Mouse (Mus musculus) neural tube, embryonic 12.5 days (tissue): Measurements from ENCODE around the gene Slc25a19. TPM values are rescaled to one million over a fixed set of nuclear protein-coding genes. Genes with fewer than 3 reads are reported as not detected.

Experiments used
- polyA plus RNA-seq: library from polyadenylated mRNA; unstranded; fragments of >200 nt; fragmentation: Nextera tagmentation; extraction: Ambion mirVana; gene quantifications from 2 replicates; pipeline ENCODE4 v1.2.1, GENCODE M21; 2016

The Slc25a19 gene
- polyA plus RNA-seq, 1 experiment from 2014 or later: 28.2 TPM

Other genes starting within 250 kb of the Slc25a19 start
- gene Cdr2l, start 246.4 kb downstream of the Slc25a19 start, polyA plus RNA-seq: 30.0 and 30.1 TPM in 2 replicates
- gene Mrpl58, start 224.5 kb downstream of the Slc25a19 start, polyA plus RNA-seq: 193 and 199 TPM in 2 replicates
- gene Atp5h, start 208.3 kb downstream of the Slc25a19 start, polyA plus RNA-seq: 890 and 895 TPM in 2 replicates
- 29.7 and 29.9 TPM in 2 replicates for gene Kctd2, start 208.2 kb downstream of the Slc25a19 start, polyA plus RNA-seq
- not detected in 2 replicates for gene Trim80, start 187.8 kb downstream of the Slc25a19 start, polyA plus RNA-seq
- 0.09 and 0.14 TPM in 2 replicates for gene Slc16a5, start 165.8 kb downstream of the Slc25a19 start, polyA plus RNA-seq
- gene Armc7, start 152.6 kb downstream of the Slc25a19 start, polyA plus RNA-seq: 12.9 and 13.1 TPM in 2 replicates
- 84.8 and 87.1 TPM in 2 replicates for gene Nt5c, start 136.4 kb downstream of the Slc25a19 start, polyA plus RNA-seq
- gene Jpt1, start 113.9 kb downstream of the Slc25a19 start, polyA plus RNA-seq: 999 and 1,042 TPM in 2 replicates
- 1,184 and 1,219 TPM in 2 replicates for gene Sumo2, start 92.0 kb downstream of the Slc25a19 start, polyA plus RNA-seq
- 141 and 143 TPM in 2 replicates for gene Nup85, start 63.9 kb downstream of the Slc25a19 start, polyA plus RNA-seq
- gene Mrps7, start 24.4 kb downstream of the Slc25a19 start, polyA plus RNA-seq: 85.2 and 90.2 TPM in 2 replicates
- gene Gga3, start 24.2 kb downstream of the Slc25a19 start, polyA plus RNA-seq: 33.7 and 38.5 TPM in 2 replicates
- 11.6 and 12.5 TPM in 2 replicates for gene Mif4gd, start 15.3 kb downstream of the Slc25a19 start, polyA plus RNA-seq
- gene Grb2, start 80.3 kb upstream of the Slc25a19 start, polyA plus RNA-seq: 173 and 186 TPM in 2 replicates
- 32.6 and 34.7 TPM in 2 replicates for gene Tmem94, start 137.1 kb upstream of the Slc25a19 start, polyA plus RNA-seq
- gene Caskin2, start 185.3 kb upstream of the Slc25a19 start, polyA plus RNA-seq: 14.4 and 16.7 TPM in 2 replicates
- gene Tsen54, start 186.4 kb upstream of the Slc25a19 start, polyA plus RNA-seq: 26.4 and 30.7 TPM in 2 replicates
- 3.9 and 5.7 TPM in 2 replicates for gene Llgl2, start 195.8 kb upstream of the Slc25a19 start, polyA plus RNA-seq
- 0.11 and 0.19 TPM in 2 replicates for gene Myo15b, start 230.1 kb upstream of the Slc25a19 start, polyA plus RNA-seq